Mouse (Mus musculus) kidney, adult 2 months (tissue): ENCODE data around the gene Tjp2. TPM values are rescaled to one million over a fixed set of nuclear protein-coding genes. Genes with fewer than 3 reads are reported as not detected.

Source experiments
- DNase-seq: peaks from one replicate; pipeline ENCODE4 v3.0.0; 2021
- H3K27ac ChIP-seq: fragments of 200-500 bp; 2 replicates; pipeline ENCODE4 v1.5.1; 2012; ENCODE audit warnings: low read depth, low read length, control low read depth, inconsistent platforms; ENCODE audit not compliant: insufficient read depth
- H3K27me3 ChIP-seq: fragments of 200-500 bp; replicated peaks from 2 replicates; pipeline ENCODE4 v1.6.1; 2012; ENCODE audit warnings: mild to moderate bottlenecking, moderate library complexity, low read length, inconsistent platforms; ENCODE audit not compliant: control insufficient read depth, insufficient read depth
- H3K36me3 ChIP-seq: fragments of 200-500 bp; 2 replicates; pipeline ENCODE4 v1.6.1; 2012; ENCODE audit warnings: mild to moderate bottlenecking, moderate library complexity, low read length, inconsistent platforms; ENCODE audit not compliant: control insufficient read depth, insufficient read depth
- H3K4me1 ChIP-seq: fragments of 200-500 bp; 2 replicates; pipeline ENCODE4 v1.6.1; 2011; ENCODE audit warnings: low read length; ENCODE audit not compliant: control insufficient read depth, insufficient read depth
- H3K4me3 ChIP-seq: fragments of 200-500 bp; 2 replicates; pipeline ENCODE4 v1.5.1; 2011; ENCODE audit warnings: mild to moderate bottlenecking, low read depth, low read length, control low read depth; ENCODE audit not compliant: insufficient read depth
- CTCF ChIP-seq: fragments of 200-500 bp; conservative IDR thresholded peaks from 2 replicates; pipeline ENCODE4 v1.5.1; 2011; ENCODE audit warnings: low read depth, mild to moderate bottlenecking, control low read depth, low read length, moderate library complexity, mixed read lengths; ENCODE audit not compliant: insufficient read depth, insufficient read length
- POLR2A ChIP-seq: fragments of 200-500 bp; IDR thresholded peaks from one replicate; pipeline ENCODE4 v1.6.1; 2011; ENCODE audit warnings: low read depth, low read length, control low read depth
- WGBS: fragments of 180-500 bp; shearing (Covaris S2); methylation state at CpG from one replicate; pipeline ENCODE4 v1.1.7; 2018; 5-methylcytosine and 5-hydroxymethylcytosine counted together
- polyA plus RNA-seq: library from polyadenylated mRNA; depleted of rRNA; stranded (reverse); fragments of >200 nt; gene quantifications from 2 replicates; pipeline ENCODE4 v1.2.3, GENCODE M21; 2012

Tjp2 gene
- polyA plus RNA-seq, 1 experiment: 13.0 TPM

GRCm38 (mm10) chr19:24212552-24213249 lies 12.1 kb downstream of the Tjp2 start:
- TF ChIP-seq POLR2A: no peak
- WGBS: 83% methylated on average over 12 of the region's 12 CpGs
- no peak overlapping the region for H3K4me3 ChIP-seq
- no peak for DNase-seq
- no peak overlapping the region for H3K27ac ChIP-seq
- H3K36me3 ChIP-seq: no peaks in the 10 kb centered on the region
- no peaks in the 10 kb centered on the region for H3K27me3 ChIP-seq
- peaks cover 4% of the 10 kb centered on the region; the same call in 1 of the 2 replicates for H3K4me1 ChIP-seq

GRCm38 (mm10) chr19:24211168-24211567 lies 13.7 kb downstream of the Tjp2 start:
- Histone ChIP-seq H3K27me3 (no peaks in the 10 kb centered on the region), H3K4me1 (peaks cover 4% of the 10 kb centered on the region; the same call in 1 of the 2 replicates), H3K27ac (no peak overlapping the region), H3K4me3 (no peak overlapping the region), H3K36me3 (no peaks in the 10 kb centered on the region)
- WGBS: 56% methylated on average over 10 of the region's 10 CpGs
- TF ChIP-seq POLR2A (no peak), CTCF (no peak)
- DNase-seq: no peak

DNA sequence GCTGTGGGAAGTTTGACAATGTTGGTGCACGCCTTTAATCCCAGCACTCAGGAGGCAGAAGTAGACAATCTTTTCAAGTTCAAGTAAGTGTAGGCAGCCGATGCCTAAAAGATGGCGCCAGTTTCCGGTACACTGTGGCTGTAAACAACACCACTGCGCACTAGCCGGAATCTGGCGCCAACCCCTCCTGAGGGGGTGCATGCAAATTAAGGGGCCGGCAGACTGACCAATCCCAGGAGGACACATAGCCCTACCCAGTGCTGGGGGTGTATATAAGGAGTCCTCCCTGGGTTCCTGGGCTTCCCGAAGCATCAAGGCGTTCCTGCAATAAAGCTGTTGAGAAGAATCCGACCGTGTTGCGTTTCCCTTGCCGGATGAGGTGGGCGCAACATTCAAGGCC lies 15.3 kb downstream of the Tjp2 start:
- WGBS: 97% methylated on average over 15 of the region's 15 CpGs
- Histone ChIP-seq H3K4me1 (no peaks in the 10 kb centered on the region), H3K27me3 (no peaks in the 10 kb centered on the region), H3K27ac (no peak overlapping the region), H3K4me3 (no peak overlapping the region), H3K36me3 (no peaks in the 10 kb centered on the region)
- no peak for TF ChIP-seq POLR2A
- TF ChIP-seq CTCF: no peak
- DNase-seq: no peak

DNA sequence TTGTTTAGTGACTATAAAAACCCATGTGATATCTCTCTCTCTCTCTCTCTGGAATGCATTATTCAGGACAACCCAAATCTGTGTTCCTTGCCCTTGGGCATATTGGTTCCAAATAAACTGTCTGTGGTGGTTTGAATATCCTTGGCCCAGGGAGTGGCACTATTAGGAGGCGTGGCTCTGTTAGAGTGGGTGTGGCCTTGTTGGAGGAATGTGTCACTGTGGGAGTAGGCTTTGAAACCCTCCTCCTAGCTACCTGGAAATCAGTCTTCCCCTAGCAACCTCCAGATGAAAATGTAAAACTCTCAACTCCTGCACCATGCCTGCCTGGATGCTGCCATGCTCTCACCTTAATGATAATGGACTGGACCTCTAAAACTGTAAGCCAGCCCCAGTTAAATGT lies 16.9 kb downstream of the Tjp2 start:
- no peak for TF ChIP-seq CTCF
- TF ChIP-seq POLR2A: no peak
- no peak overlapping the region for H3K27ac ChIP-seq
- no peaks in the 10 kb centered on the region for H3K4me1 ChIP-seq
- H3K27me3 ChIP-seq: no peaks in the 10 kb centered on the region
- WGBS: 100% methylated on average over 1 of the region's 1 CpGs
- no peaks in the 10 kb centered on the region for H3K36me3 ChIP-seq
- no peak for DNase-seq
- H3K4me3 ChIP-seq: no peak overlapping the region

DNA sequence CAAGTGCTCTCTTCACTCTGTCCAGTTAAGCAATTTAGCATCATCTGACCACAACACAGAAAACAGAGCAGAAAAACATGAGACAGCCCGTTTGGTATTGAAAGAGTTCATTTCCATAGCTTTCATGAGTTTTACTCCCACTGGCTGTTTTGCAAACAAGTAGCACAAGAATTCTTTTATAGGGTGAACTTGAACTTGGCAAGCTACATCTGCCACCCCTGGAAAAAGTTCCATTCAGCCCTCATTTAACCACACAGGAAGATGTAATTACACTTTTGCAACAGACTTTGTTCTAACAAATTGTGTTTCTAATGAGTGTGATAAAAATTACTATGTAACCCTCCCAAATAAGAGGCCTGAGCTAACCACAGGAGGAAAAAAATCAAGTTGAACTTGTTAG lies 19.8 kb downstream of the Tjp2 start:
- Histone ChIP-seq H3K36me3 (no peaks in the 10 kb centered on the region), H3K27me3 (no peaks in the 10 kb centered on the region), H3K27ac (no peak overlapping the region), H3K4me1 (no peaks in the 10 kb centered on the region), H3K4me3 (no peak overlapping the region)
- no peak for DNase-seq
- 27% methylated on average over 1 of the region's 1 CpGs for WGBS
- no peak for TF ChIP-seq CTCF
- TF ChIP-seq POLR2A: no peak

GRCm38 (mm10) chr19:24201848-24202247 lies 23.0 kb downstream of the Tjp2 start:
- no peaks in the 10 kb centered on the region for H3K36me3 ChIP-seq
- 79% methylated on average over 5 of the region's 5 CpGs for WGBS

DNA sequence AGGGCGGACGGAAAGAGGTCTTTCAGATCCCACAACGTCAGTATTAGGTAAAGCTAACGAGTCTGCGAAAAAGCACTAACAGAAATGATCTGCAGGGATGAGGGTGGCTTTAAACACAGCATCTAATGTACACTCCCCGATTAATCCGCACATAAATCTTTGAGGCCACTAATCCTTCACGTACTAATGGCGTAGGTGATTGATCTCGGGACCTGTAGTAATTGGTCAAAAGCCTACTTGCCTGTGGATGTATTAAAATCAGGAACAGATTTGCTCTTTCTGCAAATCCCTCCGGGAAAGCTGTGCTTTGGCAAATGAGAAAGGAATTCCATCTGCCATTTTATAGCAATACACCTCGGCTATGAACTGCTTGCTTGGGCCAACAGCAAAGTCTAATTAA lies 24.3 kb downstream of the Tjp2 start:
- WGBS: 79% methylated on average over 12 of the region's 12 CpGs
- Histone ChIP-seq H3K4me3 (no peak overlapping the region), H3K27ac (no peak overlapping the region), H3K27me3 (no peaks in the 10 kb centered on the region), H3K36me3 (no peaks in the 10 kb centered on the region), H3K4me1 (no peaks in the 10 kb centered on the region)
- DNase-seq: no peak
- no peak for TF ChIP-seq CTCF
- no peak for TF ChIP-seq POLR2A

More at GRCm38 (mm10) chr19:24201848-24202247, 23.0 kb downstream of the Tjp2 start:
- no peaks in the 10 kb centered on the region for H3K27me3 ChIP-seq
- H3K4me3 ChIP-seq: no peak overlapping the region
- no peak overlapping the region for H3K27ac ChIP-seq
- DNase-seq: no peak
- H3K4me1 ChIP-seq: no peaks in the 10 kb centered on the region
- TF ChIP-seq POLR2A (no peak), CTCF (no peak)
